Mouse (Mus musculus) myocyte (in vitro differentiated cells): ENCODE results near the gene Myo1e. TPM values are rescaled to one million over a fixed set of nuclear protein-coding genes. Genes with fewer than 3 reads are reported as not detected.

Experiments used
- H3K27me3 ChIP-seq: one replicate; pipeline ENCODE4 v1.6.1; 2011; ENCODE audit not compliant: control insufficient read depth, insufficient read depth, insufficient read length
- H3K36me3 ChIP-seq: one replicate; pipeline ENCODE4 v1.6.1; 2011; ENCODE audit not compliant: control insufficient read depth, insufficient read depth
- H3K4me2 ChIP-seq: one replicate; pipeline ENCODE4 v1.6.1; 2011; ENCODE audit warnings: low read depth, control low read depth
- H3K4me3 ChIP-seq: one replicate; pipeline ENCODE4 v1.5.1; 2011; ENCODE audit warnings: mild to moderate bottlenecking, control low read depth, moderate library complexity
- H3K79me2 ChIP-seq: one replicate; pipeline ENCODE4 v1.6.1; 2011; ENCODE audit not compliant: control insufficient read depth, insufficient read depth
- H3ac ChIP-seq: one replicate; pipeline ENCODE4 v1.6.1; 2011; ENCODE audit not compliant: control insufficient read depth, insufficient read length
- CEBPB ChIP-seq: IDR thresholded peaks from 2 replicates; pipeline ENCODE4 v1.6.1; 2011; ENCODE audit warnings: mild to moderate bottlenecking, moderate library complexity; ENCODE audit not compliant: poor library complexity, insufficient read depth, severe bottlenecking
- E2F4 ChIP-seq: IDR thresholded peaks from one replicate; pipeline ENCODE4 v1.6.1; 2011; ENCODE audit warnings: mild to moderate bottlenecking, control low read depth, moderate library complexity; ENCODE audit not compliant: insufficient read depth
- MAX ChIP-seq: IDR thresholded peaks from one replicate; pipeline ENCODE4 v1.6.1; 2011; ENCODE audit warnings: low read depth, mild to moderate bottlenecking, control low read depth
- MYOD1 ChIP-seq, 3 experiments: IDR thresholded peaks; one replicate each; pipeline ENCODE4 v1.6.1; 2011; ENCODE audit warnings: control low read depth in 2 of 3, low read depth in 2 of 3, mild to moderate bottlenecking in 2 of 3, moderate library complexity in 1 of 3; ENCODE audit not compliant: insufficient read length in 2 of 3, control insufficient read depth in 1 of 3
- MYOG ChIP-seq, 3 experiments: IDR thresholded peaks; one replicate each; pipeline ENCODE4 v1.6.1; 2011; ENCODE audit warnings: control low read depth in 2 of 3, low read depth in 2 of 3, mild to moderate bottlenecking in 2 of 3; ENCODE audit not compliant: insufficient read length in 2 of 3, control insufficient read depth in 1 of 3, insufficient read depth in 1 of 3
- POLR2A ChIP-seq: IDR thresholded peaks from one replicate; pipeline ENCODE4 v1.6.1; 2011; ENCODE audit warnings: low read depth, mild to moderate bottlenecking, control low read depth, moderate library complexity; ENCODE audit not compliant: insufficient read length
- POLR2AphosphoS2 ChIP-seq: IDR thresholded peaks from one replicate; pipeline ENCODE4 v1.6.1; 2011; ENCODE audit warnings: low read depth, control low read depth; ENCODE audit not compliant: insufficient read length
- REST ChIP-seq: IDR thresholded peaks from one replicate; pipeline ENCODE4 v1.6.1; 2011; ENCODE audit warnings: mild to moderate bottlenecking, control low read depth, moderate library complexity; ENCODE audit not compliant: insufficient read depth, insufficient read length
- SRF ChIP-seq: IDR thresholded peaks from one replicate; pipeline ENCODE4 v1.6.1; 2011; ENCODE audit warnings: low read depth; ENCODE audit not compliant: control insufficient read depth, insufficient read length
- TCF12 ChIP-seq: IDR thresholded peaks from one replicate; pipeline ENCODE4 v1.6.1; 2011; ENCODE audit warnings: mild to moderate bottlenecking, control low read depth; ENCODE audit not compliant: poor library complexity, insufficient read depth, severe bottlenecking
- TCF3 ChIP-seq: IDR thresholded peaks from one replicate; pipeline ENCODE4 v1.6.1; 2011; ENCODE audit warnings: low read depth, control low read depth; ENCODE audit not compliant: insufficient read length
- USF1 ChIP-seq: IDR thresholded peaks from one replicate; pipeline ENCODE4 v1.6.1; 2011; ENCODE audit warnings: low read depth, mild to moderate bottlenecking, control low read depth, moderate library complexity
- polyA plus RNA-seq: library from polyadenylated mRNA; unstranded; fragments of >200 nt; fragmentation: generic; extraction: Trizol; gene quantifications from one replicate; pipeline ENCODE4 v1.2.1, GENCODE M21; 2012; ENCODE audit warnings: missing spikeins

Gene Myo1e
- polyA plus RNA-seq, 1 experiment, result 26.5 TPM

DNA sequence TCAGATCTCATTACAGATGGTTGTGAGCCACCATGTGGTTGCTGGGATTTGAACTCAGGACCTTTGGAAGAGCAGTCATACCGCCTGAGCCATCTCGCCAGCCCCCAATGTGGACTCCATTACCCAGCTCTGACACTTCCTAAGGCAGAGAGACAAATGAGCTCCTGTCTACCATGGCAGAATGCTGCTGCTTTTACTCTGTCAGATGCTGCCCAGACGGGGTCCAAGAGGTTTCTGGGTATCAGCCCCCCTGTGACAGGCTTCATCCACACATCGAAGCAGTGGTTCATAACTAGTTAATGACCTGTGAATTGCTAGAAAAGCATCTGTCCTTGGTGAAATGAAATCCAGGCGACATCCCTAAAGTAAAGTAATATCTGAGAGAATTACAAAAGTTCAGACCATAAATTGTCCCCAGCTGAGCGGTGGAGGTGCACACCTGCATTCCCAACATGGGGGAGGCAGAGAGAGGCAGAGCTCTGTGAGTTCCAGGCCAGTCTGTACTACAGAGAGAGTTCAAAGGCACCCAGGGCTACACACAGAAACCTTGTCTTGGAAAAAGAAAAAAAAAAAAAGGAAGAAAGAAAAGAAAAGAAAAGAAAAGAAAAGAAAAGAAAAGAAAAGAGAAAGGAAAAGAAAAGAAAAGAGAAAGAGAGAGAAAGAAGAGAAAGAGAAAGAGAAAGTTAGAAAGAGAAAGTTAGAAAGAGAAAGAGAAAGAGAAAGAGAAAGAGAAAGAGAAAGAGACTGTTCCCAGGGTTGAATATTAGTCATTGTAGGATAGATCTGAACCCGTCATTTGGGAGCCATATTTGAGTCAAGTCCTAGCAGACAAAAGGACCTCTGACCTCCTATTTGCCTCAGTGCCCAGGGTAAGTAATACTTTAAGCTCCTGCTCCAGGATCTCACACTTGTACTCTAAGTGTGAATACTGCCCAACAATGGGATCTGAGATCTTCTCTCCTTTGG is 172.6 kb downstream of the Myo1e start:
- peaks cover 39% of the 10 kb centered on the region for H3K36me3 ChIP-seq
- no peak overlapping the region for H3K4me3 ChIP-seq
- H3ac ChIP-seq, result no peak overlapping the region
- H3K4me2 ChIP-seq, result no peak overlapping the region
- TF ChIP-seq REST, result no peak
- no peak for TF ChIP-seq POLR2AphosphoS2
- no peak for TF ChIP-seq POLR2A
- TF ChIP-seq TCF12, result no peak
- no peak for TF ChIP-seq TCF3
- no peak for TF ChIP-seq USF1
- TF ChIP-seq MAX, result no peak
- TF ChIP-seq SRF, result no peak
- no peak for TF ChIP-seq CEBPB
- no peak for TF ChIP-seq E2F4
- TF ChIP-seq MYOD1 (IDR thresholded peaks at IDR 0.05; ENCODE audit: control insufficient read depth in 1 of 3, insufficient read length in 2 of 3, low read depth in 2 of 3), result no peak
- TF ChIP-seq MYOG (IDR thresholded peaks at IDR 0.05; ENCODE audit: control insufficient read depth in 1 of 3, insufficient read depth in 1 of 3, insufficient read length in 2 of 3, low read depth in 2 of 3), result no peak
- H3K79me2 ChIP-seq, result no peaks in the 10 kb centered on the region
- H3K27me3 ChIP-seq, result no peaks in the 10 kb centered on the region

GRCm38 (mm10) chr9:70382091-70382490 is 174.9 kb downstream of the Myo1e start:
- Histone ChIP-seq H3K27me3 (no peaks in the 10 kb centered on the region), H3K4me2 (no peak overlapping the region), H3K79me2 (no peaks in the 10 kb centered on the region), H3ac (no peak overlapping the region), H3K4me3 (no peak overlapping the region), H3K36me3 (peaks cover 45% of the 10 kb centered on the region)
- no peak for TF ChIP-seq REST
- no peak for TF ChIP-seq MYOG (IDR thresholded peaks at IDR 0.05; ENCODE audit: control insufficient read depth in 1 of 3, insufficient read depth in 1 of 3, insufficient read length in 2 of 3, low read depth in 2 of 3)
- TF ChIP-seq USF1, result no peak
- no peak for TF ChIP-seq E2F4

DNA sequence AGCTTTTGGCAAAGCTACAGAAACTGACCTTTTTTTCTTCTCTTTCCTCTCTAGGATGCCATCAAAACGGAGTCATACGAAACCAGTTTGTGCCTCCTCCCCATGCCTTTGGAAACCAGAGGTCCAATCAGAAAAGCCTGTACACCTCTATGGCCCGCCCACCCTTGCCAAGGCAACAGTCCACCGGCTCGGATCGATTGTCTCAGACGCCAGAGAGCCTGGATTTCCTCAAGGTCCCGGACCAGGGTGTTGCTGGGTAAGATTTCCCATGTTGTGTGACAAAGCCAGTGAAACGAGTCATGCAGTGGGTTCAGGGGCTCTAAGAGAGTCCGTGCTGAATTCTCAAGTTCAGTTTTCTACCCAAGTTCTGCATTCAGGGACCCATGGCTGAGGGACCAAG is 176.6 kb downstream of the Myo1e start:
- no peak for TF ChIP-seq REST
- no peak for TF ChIP-seq MYOD1 (IDR thresholded peaks at IDR 0.05; ENCODE audit: control insufficient read depth in 1 of 3, insufficient read length in 2 of 3, low read depth in 2 of 3)
- no peak for TF ChIP-seq POLR2A
- TF ChIP-seq USF1, result no peak
- TF ChIP-seq SRF, result no peak
- no peak for TF ChIP-seq MYOG (IDR thresholded peaks at IDR 0.05; ENCODE audit: control insufficient read depth in 1 of 3, insufficient read depth in 1 of 3, insufficient read length in 2 of 3, low read depth in 2 of 3)
- TF ChIP-seq POLR2AphosphoS2, result no peak
- no peak for TF ChIP-seq E2F4
- TF ChIP-seq MAX, result no peak
- TF ChIP-seq CEBPB, result no peak
- TF ChIP-seq TCF12, result no peak
- no peak for TF ChIP-seq TCF3
- Histone ChIP-seq H3K36me3 (peaks cover 45% of the 10 kb centered on the region), H3K79me2 (no peaks in the 10 kb centered on the region)

GRCm38 (mm10) chr9:70384494-70384893 is 177.3 kb downstream of the Myo1e start:
- TF ChIP-seq MYOD1 (IDR thresholded peaks at IDR 0.05; ENCODE audit: control insufficient read depth in 1 of 3, insufficient read length in 2 of 3, low read depth in 2 of 3) (no peak), SRF (no peak), TCF3 (no peak), E2F4 (no peak), USF1 (no peak), MYOG (IDR thresholded peaks at IDR 0.05; ENCODE audit: control insufficient read depth in 1 of 3, insufficient read depth in 1 of 3, insufficient read length in 2 of 3, low read depth in 2 of 3) (no peak), POLR2A (no peak), MAX (no peak), REST (no peak), CEBPB (no peak), TCF12 (no peak), POLR2AphosphoS2 (no peak)
- Histone ChIP-seq H3K4me3 (no peak overlapping the region), H3K27me3 (no peaks in the 10 kb centered on the region), H3K4me2 (no peak overlapping the region), H3K79me2 (no peaks in the 10 kb centered on the region), H3ac (no peak overlapping the region), H3K36me3 (peaks cover 47% of the 10 kb centered on the region)

More for the DNA sequence above, 176.6 kb downstream of the Myo1e start:
- H3K4me3 ChIP-seq, result no peak overlapping the region
- H3K4me2 ChIP-seq, result no peak overlapping the region
- H3ac ChIP-seq, result no peak overlapping the region
- no peaks in the 10 kb centered on the region for H3K27me3 ChIP-seq
